Mouse (Mus musculus) olfactory bulb, adult 2 months (tissue): Measurements from ENCODE around the gene Phactr1.

Experiments used
- CTCF ChIP-seq: fragments of 200-500 bp; IDR thresholded peaks from 2 replicates; pipeline ENCODE4 v1.5.1; 2012; ENCODE audit warnings: low read depth, mild to moderate bottlenecking, low read length, moderate library complexity; ENCODE audit not compliant: insufficient read depth
- POLR2A ChIP-seq: fragments of 200-500 bp; IDR thresholded peaks from 2 replicates; pipeline ENCODE4 v1.6.1; 2012; ENCODE audit warnings: mild to moderate bottlenecking, low read depth, low read length, moderate library complexity; ENCODE audit not compliant: insufficient read depth

- TF ChIP-seq CTCF (no peak), POLR2A (no peak)
Measured at GRCm38 (mm10) chr13:43018863-43019262, 338.4 kb downstream of the Phactr1 start.
